Mouse (Mus musculus) embryo, embryonic 11.5 days (tissue): ENCODE measurements around the gene Tfpi.
"Not testable (repeated sequence)": the region's sequence is repeated elsewhere in the genome, so short reads cannot be mapped to it uniquely, and the experiment has no call there.

Source experiments
- DNase-seq: peaks from one replicate; pipeline ENCODE4 v3.0.0-alpha.2; 2012; ENCODE audit warnings: low read depth, low spot score

Tfpi gene

DNA sequence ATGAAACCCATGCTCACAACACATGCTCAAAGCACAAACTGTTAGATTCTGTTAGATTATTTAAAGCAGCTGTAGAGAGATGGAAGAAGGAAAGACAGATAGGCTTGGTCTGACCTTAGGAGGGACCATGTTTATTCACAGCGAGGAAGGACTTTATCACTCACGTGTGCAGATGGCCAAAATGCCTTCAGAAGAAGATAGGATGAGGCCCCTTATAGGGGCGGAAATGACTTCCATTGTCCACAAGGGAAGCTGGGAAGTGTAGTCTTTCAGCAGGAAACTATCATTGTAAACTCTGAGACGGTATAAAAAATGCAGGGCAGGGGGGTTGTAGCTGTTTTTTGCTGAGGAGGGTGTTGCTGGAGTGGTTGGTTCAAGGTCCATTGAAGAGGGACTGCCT is at the start of gene Tfpi:
TSS of gene Tfpi (minus strand) at position 199 of the 400 bp plus-strand sequence.
- no peak for DNase-seq

DNA sequence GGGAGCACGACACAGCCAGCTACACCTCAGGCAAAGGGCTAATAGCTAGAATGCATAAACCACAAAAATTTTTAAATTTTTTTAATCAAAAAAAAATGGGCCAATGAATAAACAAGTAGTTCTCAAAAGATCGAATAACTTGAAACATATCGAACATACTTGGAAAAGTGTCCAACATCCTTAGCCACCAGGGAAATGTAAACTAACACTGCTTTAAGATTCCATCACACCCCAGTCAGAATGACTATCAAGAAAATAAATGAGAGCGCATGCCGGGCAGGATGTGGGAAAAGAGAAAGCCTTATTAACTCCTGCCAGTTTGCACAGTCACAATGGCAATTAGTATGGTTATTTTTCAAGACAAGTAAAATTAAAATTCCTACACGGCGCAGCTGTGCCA is 49.6 kb upstream of the Tfpi start:
- DNase-seq: no peak

DNA sequence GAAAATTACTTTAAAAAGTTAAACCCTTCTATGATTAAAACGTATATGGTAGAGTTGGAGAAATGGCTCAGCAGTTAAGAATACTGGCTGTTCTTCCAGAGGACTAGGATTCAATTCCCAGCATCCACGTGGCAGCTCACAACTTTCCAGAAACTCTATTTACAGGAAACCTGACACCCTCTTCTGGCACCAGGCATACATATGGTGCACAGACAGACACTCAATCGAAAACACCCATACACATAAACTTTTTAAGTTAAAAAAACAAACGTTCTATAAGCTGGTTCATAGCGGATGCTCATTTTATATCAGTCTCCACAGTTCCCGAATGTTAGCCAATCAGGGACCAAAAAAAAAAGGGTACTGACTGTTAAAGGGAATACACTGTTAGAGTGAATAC is 49.2 kb upstream of the Tfpi start:
- DNase-seq: no peak

DNA sequence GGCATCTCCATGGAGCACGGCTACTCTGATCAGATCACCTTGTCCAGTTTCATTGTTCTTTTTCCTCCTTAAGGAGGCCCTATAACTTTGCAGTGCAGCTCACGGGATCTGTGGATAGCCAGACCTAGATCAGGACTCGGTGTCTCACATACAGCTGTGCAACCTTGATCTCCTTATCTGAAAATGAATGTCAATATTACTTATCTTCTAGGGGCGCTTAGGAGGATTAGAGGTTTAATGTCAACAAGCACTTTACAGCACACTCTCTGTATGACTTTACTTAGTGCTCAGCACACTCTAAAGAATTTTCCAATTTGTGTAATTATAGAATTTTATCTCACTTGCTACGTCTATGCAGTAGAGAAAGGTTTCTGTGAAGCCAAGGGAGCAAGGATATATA is 48.5 kb upstream of the Tfpi start:
- DNase-seq: no peak

DNA sequence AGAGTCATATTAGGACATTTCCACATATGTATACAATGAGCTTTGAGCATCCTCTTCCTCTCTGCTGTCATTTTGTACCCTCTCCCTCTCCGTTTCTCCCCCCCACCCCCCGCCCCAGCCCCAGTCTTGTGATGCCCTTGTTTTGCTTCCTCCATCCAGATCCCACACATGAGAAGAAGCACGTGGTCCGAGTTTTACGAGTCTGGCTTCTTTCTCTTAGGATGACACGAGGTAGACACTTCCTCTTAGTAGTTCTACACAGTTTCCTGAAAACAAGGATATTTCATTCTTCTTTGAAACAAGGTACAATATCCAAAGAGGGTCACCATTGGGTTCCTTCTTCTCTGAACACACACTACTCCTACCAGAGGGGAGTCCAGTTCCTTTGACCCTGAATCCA is 47.4 kb upstream of the Tfpi start:
- no peak for DNase-seq

DNA sequence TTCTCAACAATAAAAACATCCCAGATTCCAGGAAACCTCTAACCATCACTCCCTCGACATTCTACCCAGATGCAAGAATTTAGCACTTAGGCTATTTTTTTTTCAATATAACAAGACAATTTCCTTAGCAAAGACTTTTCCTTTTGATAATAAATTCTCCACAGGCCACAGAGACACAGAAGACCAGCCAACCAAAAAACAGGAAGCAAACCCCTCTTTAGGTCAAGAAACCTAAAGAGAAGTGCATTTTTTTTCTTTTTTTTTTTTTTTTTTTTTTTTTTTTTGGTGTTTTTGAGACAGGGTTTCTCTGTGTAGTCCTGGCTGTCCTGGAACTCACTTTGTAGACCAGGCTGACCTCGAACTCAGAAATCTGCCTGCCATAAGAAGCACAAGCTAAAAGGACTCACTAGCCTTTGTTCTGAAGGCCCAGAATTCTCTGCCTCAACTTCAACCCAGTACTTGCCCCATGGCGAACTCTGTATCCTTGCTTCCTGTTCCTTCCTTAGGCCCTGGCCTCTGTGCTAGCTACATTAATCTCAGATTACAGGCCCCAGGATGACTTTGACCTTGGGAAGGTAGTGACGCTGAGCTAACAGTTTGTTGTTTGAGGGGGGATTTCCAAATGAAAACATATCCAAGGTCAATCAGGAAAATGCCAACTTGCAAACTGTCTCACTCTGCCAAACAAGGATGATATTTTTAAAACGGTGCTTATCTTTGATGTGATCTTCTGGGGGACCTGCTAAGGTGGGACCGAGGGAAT is 46.7 kb upstream of the Tfpi start:
- DNase-seq: no peak

DNA sequence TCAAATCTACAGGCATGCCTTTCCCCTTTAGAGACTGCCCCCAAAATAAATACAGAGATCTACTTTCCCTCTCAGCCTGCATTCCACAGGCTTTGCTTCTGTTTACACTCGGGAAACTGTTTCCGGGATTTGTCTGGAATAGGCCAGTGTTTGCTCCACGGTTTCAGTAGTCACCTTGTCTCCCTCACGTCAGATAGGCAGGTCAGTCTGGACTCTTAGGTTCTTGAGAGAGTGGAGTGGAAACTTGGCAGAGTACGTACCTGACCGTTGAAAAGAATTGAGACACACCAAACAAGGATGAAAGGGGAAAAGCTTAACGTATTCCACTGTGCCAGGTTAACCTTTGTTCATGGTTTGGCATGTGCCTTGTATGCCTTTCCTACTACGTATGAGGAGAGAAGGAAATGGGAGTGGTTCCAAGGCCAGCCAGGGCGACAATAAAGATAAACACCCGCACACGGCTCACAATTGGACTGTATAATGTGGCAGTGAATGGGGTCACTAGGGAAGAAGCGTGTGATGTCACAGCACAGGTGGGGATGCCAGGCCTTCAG is 43.0 kb upstream of the Tfpi start:
- DNase-seq: no peak

DNA sequence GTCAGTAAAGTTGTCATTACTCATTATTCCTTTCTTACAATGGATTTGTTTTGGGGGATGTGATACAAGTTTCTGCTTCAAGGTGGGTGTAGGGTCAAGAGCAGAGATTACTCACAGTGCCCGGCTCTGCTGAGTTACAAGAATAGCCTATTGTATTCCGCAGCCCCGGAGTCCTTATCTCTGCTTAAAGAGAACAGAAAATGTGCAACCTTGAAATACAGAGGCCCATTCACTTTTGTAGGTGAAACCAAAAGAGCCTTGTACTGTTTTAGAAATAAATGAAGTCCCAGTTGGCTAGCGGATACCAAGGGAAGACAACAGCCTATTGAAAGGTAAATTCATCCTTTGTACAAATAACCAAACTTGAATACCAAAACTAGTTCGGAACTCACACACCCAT is 42.2 kb upstream of the Tfpi start:
- DNase-seq: no peak

DNA sequence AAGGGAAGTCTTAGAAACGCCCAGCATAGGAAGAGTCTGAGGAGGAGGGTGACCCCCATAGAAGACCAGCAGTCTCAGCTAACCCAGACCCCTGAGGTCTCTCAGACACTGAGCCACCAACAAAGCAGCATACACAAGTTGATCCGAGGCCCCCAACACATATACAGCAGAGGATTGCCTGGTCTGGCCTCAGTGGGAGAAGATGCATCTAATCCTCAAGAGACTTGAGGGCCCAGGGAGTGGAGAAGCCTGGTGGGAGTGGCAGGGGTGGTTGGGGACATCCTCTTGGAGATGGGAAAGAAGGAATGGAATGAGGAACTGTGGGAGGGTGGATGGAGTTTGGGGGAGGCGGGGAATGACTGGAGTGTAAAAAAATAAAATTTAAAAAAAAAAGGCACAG is 36.7 kb upstream of the Tfpi start:
- DNase-seq: no peak

DNA sequence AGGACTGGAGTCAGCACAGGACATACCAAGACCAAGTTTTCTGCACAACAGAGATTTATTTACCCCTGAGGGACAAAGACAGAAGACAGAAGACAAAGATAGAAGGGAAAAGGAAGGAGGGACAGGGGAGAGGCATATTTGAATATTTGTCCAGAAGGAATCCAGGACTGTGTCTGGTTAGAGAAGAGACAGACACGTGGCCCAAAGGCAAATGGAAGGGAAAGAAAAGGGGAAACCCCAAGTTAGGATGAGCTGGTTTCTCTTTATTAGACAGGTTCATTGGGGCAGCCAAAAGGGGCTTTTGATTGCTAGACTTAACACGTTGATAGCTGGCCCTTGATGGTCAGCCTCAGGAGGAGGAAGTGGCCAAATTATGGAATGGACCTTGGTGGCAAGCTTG is 34.9 kb upstream of the Tfpi start:
- no peak for DNase-seq

DNA sequence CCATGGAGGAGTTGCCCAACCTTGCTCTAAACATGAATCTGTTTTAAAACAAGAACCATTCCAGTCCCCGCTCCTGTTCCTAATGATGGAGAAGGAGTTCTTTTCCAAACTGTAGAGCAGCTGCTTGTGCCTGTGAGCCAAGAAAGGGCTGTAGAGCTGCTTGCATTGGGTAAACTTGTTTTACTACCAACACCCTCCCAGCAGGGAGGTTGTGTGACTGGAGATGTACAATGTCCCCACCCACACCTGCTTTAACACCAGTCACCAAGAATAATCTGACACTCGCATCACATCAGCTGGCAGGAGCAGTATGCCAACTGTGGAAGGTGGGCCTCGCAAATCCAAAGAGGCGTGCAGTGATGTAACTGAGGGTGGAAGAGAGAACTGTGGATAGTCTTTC is 34.5 kb upstream of the Tfpi start:
- no peak for DNase-seq

DNA sequence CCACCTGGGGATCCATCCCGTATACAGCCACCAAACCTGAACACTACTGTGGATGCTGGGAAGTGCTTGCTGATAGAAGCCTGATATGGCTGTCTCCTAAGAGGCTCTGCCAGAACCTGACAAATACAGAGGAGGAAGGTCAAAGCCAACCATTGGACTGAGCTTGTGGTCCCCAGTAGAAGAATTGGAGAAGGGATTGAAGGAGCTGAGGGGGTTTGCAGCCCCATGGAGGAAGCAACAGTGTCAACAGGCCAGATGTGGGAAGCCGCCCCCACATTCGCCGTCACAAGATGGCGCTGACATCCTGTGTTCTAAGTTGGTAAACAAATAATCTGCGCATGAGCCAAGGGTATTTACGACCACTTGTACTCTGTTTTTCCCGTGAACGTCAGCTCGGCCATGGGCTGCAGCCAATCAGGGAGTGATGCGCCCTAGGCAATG is 28.4 kb upstream of the Tfpi start:
- DNase-seq: not testable (repeated sequence)

DNA sequence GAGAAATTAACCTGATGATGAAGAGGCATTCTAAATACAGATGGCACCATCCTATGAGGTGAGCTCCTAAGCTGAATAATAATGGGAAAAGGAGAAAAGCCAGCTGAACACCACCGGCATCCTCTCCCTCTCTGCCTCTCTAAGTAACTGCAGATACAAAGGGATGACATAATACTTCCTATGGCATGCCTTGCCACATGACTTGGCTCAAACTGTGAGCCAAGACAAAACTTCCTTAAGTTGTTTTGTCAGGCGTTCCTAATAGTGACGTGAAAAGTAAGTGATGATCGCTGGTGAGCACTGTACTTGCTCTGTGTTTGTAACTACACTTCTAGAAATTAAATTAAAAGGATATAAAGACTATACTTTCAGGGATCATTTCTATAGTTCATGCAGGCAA is 27.7 kb upstream of the Tfpi start:
- DNase-seq: no peak

DNA sequence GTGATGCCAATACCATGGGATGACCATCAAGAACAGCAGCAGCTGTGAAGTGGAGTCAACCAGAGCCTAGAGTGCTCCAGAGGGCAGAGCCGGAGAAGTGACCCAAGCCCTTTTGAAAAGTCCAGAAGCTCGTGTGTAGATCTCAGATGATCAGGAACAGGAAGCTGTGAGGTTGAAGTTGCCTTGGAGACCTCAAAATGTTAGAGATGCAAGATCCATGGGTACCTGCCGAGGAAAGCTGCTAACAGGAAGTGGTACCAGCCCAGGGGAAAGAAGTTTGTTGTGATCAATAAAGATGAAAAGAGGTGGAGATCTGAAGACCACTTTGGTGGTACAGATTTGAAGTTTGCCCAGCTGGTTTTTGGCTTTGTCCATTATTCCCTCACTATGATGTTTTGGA is 22.3 kb upstream of the Tfpi start:
- no peak for DNase-seq

DNA sequence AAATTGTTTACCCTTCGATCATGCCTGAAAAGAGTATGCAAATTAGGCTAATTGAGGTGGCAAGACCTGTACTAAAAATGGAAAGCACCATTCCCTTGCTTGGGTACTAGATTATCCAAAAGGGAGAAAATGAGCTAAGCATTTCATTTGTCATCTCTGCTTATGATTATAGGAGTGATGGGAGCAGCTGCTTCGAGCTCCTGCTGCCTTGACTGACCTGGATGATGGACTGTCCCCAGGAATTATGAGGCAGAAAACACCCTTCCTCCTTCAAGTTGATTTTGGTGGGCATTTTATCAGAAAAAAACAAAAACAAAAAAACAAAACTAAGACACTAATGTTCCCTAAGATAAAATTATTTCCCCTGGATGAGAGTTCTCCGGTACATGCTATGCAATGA is 18.5 kb upstream of the Tfpi start:
- no peak for DNase-seq

DNA sequence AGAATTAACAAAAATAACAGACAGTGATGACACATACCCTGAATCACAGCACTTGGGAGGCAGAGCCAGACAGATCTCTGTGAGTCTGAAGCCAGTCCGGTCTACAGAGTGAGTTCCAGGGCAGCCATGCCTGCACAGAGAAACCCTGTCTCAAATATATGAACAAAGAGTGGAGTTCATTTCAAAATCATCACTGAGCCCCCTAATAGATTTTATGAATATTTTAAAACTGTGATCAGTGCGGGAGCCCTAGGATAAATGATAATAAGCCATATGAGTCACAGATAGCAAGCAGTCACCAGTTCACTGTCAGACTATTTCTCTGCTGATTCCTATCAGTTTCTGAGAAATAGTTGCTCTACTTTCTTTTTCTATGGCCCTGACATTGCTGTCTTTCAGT is 17.1 kb upstream of the Tfpi start:
- no peak for DNase-seq

DNA sequence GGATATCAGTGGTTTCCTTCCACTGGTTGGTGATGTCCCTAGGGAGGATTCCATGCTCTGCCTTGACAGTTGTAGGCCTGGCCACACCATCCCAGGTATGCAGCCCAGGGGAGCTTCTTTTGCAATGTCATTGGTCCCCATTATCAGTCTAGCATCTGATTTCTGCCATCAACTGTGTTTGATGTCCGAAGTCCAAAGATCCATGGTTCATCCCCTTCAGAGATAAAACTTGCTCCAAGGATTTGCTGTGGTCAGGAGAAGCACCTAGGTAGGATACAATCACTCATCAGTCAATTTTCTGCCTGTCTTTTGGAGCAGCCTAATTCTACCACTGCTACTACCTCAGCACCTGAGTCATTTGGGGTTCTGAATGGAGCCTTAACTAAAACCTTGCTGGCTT is 15.1 kb upstream of the Tfpi start:
- DNase-seq: no peak

DNA sequence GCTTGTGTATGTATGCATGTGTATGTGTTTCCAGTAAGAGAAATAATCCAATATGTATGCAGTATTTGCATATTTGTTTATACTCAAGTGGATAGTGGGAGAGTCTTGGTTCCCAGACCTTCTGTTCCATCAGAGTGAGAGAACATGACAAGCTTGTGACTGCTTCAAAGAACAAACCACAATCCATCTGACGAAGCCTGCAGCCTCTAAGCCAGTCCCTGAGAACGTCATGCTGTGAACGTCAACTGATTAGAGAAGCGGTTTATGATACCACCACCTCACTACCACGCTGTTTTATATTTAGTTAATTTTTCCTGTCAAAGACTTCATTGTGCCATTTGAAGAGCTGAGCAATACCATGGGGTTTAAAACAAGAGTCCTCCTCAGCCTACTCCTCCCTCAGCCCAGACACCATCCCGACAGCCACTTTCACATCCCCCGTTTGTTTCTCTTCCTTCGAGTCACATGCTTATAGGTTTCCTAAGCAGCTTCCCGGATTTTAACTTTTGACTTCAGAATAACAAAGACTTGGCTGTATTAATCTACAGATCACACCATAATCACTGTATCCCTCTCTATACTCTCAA is 11.2 kb upstream of the Tfpi start:
- DNase-seq: no peak

DNA sequence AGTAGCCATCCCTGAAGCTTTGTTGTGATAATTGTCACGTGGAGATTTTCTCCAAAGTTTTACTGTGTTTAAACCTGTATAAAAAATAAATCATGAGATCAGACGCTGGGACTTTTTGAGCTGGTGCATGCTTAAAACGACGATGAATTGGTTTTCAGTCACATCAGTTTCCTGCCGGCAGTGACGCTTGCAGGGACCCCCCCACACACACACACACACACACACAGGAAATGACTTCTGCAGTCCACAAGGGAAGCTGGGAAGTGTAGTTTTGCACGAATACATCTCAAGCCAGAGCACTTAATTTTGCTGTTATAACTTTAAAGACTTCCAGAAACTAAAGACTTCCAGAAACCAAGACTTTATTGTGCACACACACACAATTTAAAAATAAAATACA is 5.3 kb upstream of the Tfpi start:
- DNase-seq: no peak

DNA sequence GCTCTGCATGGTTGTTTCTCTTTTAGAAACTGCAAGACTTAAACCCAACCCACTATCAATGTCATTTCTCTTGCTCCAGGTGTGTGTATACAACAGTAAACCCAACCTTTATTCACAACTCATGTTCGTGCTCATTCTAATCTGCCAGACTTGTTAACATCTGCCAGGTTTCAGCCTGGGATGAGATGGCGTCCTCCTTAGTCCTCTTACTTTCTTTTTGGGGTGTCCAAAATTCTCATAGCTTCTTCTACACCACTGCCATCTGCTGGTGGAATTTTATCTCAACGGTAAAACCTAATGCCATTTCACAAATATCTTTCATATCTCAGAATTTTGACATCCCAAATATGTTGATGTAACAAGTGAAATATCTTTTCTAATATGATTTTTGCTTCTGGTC is 2.5 kb upstream of the Tfpi start:
- DNase-seq: no peak

DNA sequence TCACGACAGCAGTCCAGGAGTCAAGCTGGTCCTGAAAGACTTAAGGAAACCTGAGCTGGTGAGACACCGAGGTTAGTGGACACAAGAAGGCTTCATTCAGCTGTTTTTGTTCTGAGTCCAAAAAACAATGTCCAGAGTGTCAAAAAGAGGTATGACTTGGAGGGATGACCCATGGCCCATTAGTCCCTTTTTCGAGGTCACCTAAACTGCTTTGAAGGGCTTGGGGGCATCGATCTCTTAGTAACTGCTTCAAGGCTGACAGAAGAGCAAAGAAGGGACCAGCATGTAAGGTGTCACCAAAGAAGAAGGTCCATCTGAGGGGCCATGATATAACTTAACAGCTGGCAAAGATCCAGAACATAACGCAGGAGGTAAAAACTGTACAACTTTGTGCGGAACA is 1.2 kb upstream of the Tfpi start:
- DNase-seq: no peak

DNA sequence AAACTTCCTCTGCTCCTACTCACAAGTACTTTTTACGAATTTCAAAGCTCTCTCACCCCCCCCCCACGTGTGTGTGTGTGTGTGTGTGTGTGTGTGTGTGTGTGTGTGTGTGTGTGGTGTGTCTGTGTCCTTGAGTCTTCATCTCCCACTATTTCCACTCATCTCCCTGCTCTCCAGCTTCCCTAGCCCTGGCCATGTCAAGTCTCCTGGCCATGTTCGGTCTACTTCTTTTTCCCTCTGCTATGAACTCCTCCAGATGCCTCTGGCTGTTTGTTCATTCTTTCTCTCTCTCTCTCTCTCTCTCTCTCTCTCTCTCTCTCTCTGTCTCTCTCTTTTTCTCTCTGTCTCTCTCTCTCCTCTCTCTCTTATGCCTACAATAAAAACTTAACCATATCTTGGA is 444 bp downstream of the Tfpi start:
- DNase-seq: no peak

DNA sequence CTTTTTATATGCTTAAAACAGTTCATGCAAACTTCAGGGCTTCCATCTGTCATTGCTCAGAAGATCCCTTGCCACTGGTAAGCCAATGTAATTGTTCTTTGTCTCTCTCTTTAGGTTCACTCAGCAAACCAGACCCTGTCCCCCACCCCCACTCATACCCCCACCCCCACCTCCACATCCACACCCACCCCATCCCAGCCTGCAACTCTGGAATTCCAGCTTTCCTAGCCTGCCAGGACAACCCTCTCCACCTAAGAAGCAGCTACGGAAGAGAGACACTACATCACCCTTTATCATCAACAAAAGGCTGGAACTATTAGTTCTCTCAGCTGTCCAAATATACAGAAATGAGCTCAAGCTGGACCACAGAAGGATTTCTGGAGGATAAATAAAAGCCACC is 974 bp downstream of the Tfpi start:
- DNase-seq: no peak
